Mouse (Mus musculus): ENCODE measurements at regions not wholly inside any gene's neighbourhood (a gene's known extent, or its start where the extent isn't known, plus 50 kb on each side); places are given as distances from the start of the nearest gene placed in this dataset.

GRCm38 (mm10) chr12:39935775-39936174, 102.0 kb downstream of the Arl4a start:
- no peak for TF ChIP-seq CTCF (IDR thresholded peaks at IDR 0.05; ENCODE audit: low read depth, low read length)
- no peak for TF ChIP-seq POLR2AphosphoS5 (IDR thresholded peaks at IDR 0.05; ENCODE audit: insufficient replicate concordance, low read depth, low read length)
- TF ChIP-seq TAL1 (conservative IDR thresholded peaks at IDR 0.05; ENCODE audit: low read depth, low read length): no peak
- TF ChIP-seq GATA2 (IDR thresholded peaks at IDR 0.05; ENCODE audit: borderline replicate concordance, low read depth, low read length): no peak

Data from G1E (cell line).